Mouse (Mus musculus) macrophage (primary cell): ENCODE results near the gene Spred2. TPM values are rescaled to one million over a fixed set of nuclear protein-coding genes. Genes with fewer than 3 reads are reported as not detected.

ENCODE experiments used
- H3K27ac ChIP-seq: fragments of 350-480 bp; formaldehyde crosslinking; 2 replicates; pipeline ENCODE4 v1.9.0; 2021
- H3K36me3 ChIP-seq: fragments of 350-480 bp; formaldehyde crosslinking; 2 replicates; pipeline ENCODE4 v1.9.0; 2021; ENCODE audit errors: inconsistent target
- H3K4me3 ChIP-seq: fragments of 350-480 bp; formaldehyde crosslinking; 2 replicates; pipeline ENCODE4 v1.9.0; 2021; ENCODE audit errors: inconsistent target
- H3K79me2 ChIP-seq: fragments of 350-480 bp; formaldehyde crosslinking; 2 replicates; pipeline ENCODE4 v1.9.0; 2021; ENCODE audit errors: inconsistent target
- WGBS: methylation state at CpG from one replicate; pipeline ENCODE4 v1.1.7; 2026; ENCODE audit warnings: inconsistent platforms; ENCODE audit not compliant: missing documents; 5-methylcytosine and 5-hydroxymethylcytosine counted together
- polyA plus RNA-seq: library from polyadenylated mRNA; stranded (reverse); fragments of 250-400 nt; gene quantifications from 3 replicates; pipeline ENCODE4 v1.2.4, GENCODE M21; 2018; ENCODE audit warnings: inconsistent platforms

The Spred2 gene
- polyA plus RNA-seq, 1 experiment from 2014 or later: 4.4 TPM

- Histone ChIP-seq H3K4me3 (no peak overlapping the region), H3K36me3 (peaks cover 61% of the 10 kb centered on the region), H3K79me2 (peaks cover 91% of the 10 kb centered on the region), H3K27ac (no peak overlapping the region)
- 92% methylated on average over 3 of the region's 3 CpGs for WGBS
These were observed 148.0 kb downstream of the Spred2 start for GRCm38 (mm10) chr11:20072174-20072573.

DNA sequence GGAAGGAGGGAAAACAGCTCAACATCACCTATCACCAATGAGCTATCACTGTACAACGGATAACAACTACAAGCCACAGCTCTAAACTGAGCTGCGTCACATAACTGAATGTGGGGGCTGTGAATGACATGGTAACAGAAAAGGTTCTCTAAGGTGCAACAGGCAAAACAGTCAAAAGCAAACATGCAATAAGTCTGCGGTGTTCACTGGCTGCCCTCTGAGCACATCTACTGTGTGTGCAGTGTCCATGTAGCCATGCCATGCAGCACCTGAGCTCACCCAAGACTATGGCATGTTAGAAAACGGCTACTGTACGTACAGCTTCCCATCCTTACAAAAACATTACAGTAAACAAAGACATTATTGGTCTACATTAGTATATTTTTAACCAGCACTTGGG is 148.7 kb downstream of the Spred2 start:
- Histone ChIP-seq H3K79me2 (peaks cover 91% of the 10 kb centered on the region), H3K27ac (no peak overlapping the region), H3K4me3 (no peak overlapping the region), H3K36me3 (peaks cover 62% of the 10 kb centered on the region)
- 96% methylated on average over 5 of the region's 5 CpGs for WGBS

Other genes with a start within 250 kb of the Spred2 start
- 228 to 455 TPM (median 329 TPM) in 3 replicates for gene Actr2, start 188.5 kb downstream of the Spred2 start, polyA plus RNA-seq